ENCODE assay signal across 8 mouse cellular contexts in genomic region chr11:98456945-98457344, GRCm38 (mm10). TPM values are rescaled to one million over a fixed set of nuclear protein-coding genes. Genes with fewer than 3 reads are reported as not detected.
DNase-seq lines count a peak whose midpoint lies in the region; ATAC-seq and TF ChIP-seq lines count a peak whose summit lies in the region.

No protein-coding gene starts in this region.

- peak overlapping the region; percentile 62 for H3K27ac ChIP-seq in heart, embryonic 15.5 days
- no peak overlapping the region for H3K27ac ChIP-seq in ES-E14 (ENCODE audit: insufficient read depth, low read depth, low read length, poor library complexity, severe bottlenecking)
- H3K27ac ChIP-seq in forebrain, embryonic 15.5 days (replicated peaks): 0 out of 2 replicates have a peak overlapping the region, but pooled peaks have one; percentile 11
- peak overlapping the region; percentile 34; the same call in 1 of the 2 replicates for H3K27ac ChIP-seq in liver, embryonic 16.5 days (ENCODE audit: low read length)

- ATAC-seq in heart, embryonic 15.5 days (replicated peaks; ENCODE audit: insufficient number of reproducible peaks, insufficient read depth, low FRiP score, low read depth): no peak
- peak; percentile 38 for ATAC-seq in forebrain, embryonic 15.5 days (replicated peaks)
- ATAC-seq in liver, embryonic 16.5 days (ENCODE audit: low read depth): no peak

- DNase-seq in heart, adult 18-20 months: no peak
- DNase-seq in ES-E14 (ENCODE audit: low read depth, low spot score): no peak
- no peak for DNase-seq in adrenal gland, adult 18-20 months (ENCODE audit: low spot score in 2 of 2)
- DNase-seq in layer of hippocampus, adult 9-11 months: no peak
- no peak for DNase-seq in spleen, postnatal 10 days (ENCODE audit: low spot score in 2 of 2)

- peaks cover 14% of the 10 kb centered on the region for H3K4me1 ChIP-seq in heart, embryonic 15.5 days (replicated peaks)
- peaks cover 3 to 22% of the 10 kb centered on the region in 2 experiments; a peak in 3 of 4 replicates for H3K4me1 ChIP-seq in ES-E14 (ENCODE audit: control insufficient read depth in 2 of 2, insufficient read depth in 2 of 2, low read length in 2 of 2, poor library complexity in 1 of 2)
- H3K4me1 ChIP-seq in forebrain, embryonic 15.5 days: peaks cover 14% of the 10 kb centered on the region
- peaks cover 9% of the 10 kb centered on the region for H3K4me1 ChIP-seq in liver, embryonic 16.5 days (ENCODE audit: control insufficient read depth, low read depth, low read length)

- peak overlapping the region; percentile 71 for H3K4me3 ChIP-seq in heart, embryonic 15.5 days
- H3K4me3 ChIP-seq in ES-E14 (ENCODE audit: insufficient read depth in 1 of 2, low read depth in 1 of 2, low read length in 2 of 2, poor library complexity in 1 of 2, severe bottlenecking in 1 of 2): peak overlapping the region; percentile 62 to 77
- peak overlapping the region; percentile 53 for H3K4me3 ChIP-seq in forebrain, embryonic 15.5 days
- H3K4me3 ChIP-seq in liver, embryonic 16.5 days (ENCODE audit: low read depth, low read length): peak overlapping the region; percentile 64

- H3K4me2 ChIP-seq in heart, embryonic 15.5 days: peak overlapping the region; percentile 98
- peak overlapping the region; percentile 69 for H3K4me2 ChIP-seq in forebrain, embryonic 15.5 days (replicated peaks)
- peak overlapping the region; percentile 79 for H3K4me2 ChIP-seq in liver, embryonic 16.5 days (ENCODE audit: low read depth, low read length)

- no peaks in the 10 kb centered on the region for H3K36me3 ChIP-seq in heart, embryonic 15.5 days
- H3K36me3 ChIP-seq in ES-E14 (ENCODE audit: control insufficient read depth, insufficient read depth, low read length, poor library complexity, severe bottlenecking): peaks cover 38% of the 10 kb centered on the region
- H3K36me3 ChIP-seq in forebrain, embryonic 15.5 days: no peaks in the 10 kb centered on the region
- peaks cover 11% of the 10 kb centered on the region for H3K36me3 ChIP-seq in liver, embryonic 16.5 days (ENCODE audit: control insufficient read depth, insufficient read depth)

- 22% methylated on average over 9 of the region's 9 CpGs for WGBS in heart, embryonic 15.5 days
- WGBS in forebrain, embryonic 15.5 days: 27% methylated on average over 9 of the region's 9 CpGs
- WGBS in liver, embryonic 16.5 days (ENCODE audit: insufficient replicate concordance): 28% methylated on average over 9 of the region's 9 CpGs

- peaks cover 35% of the 10 kb centered on the region for H3K27me3 ChIP-seq in heart, embryonic 15.5 days
- peaks cover 32% of the 10 kb centered on the region for H3K27me3 ChIP-seq in forebrain, embryonic 15.5 days
- peaks cover 33% of the 10 kb centered on the region for H3K27me3 ChIP-seq in liver, embryonic 16.5 days (ENCODE audit: control insufficient read depth, insufficient read depth, low read depth, low read length)

- no peaks in the 10 kb centered on the region for H3K9me3 ChIP-seq in heart, embryonic 15.5 days (replicated peaks)
- H3K9me3 ChIP-seq in ES-E14 (ENCODE audit: control insufficient read depth, insufficient read depth, low read depth, low read length): no peaks in the 10 kb centered on the region
- H3K9me3 ChIP-seq in forebrain, embryonic 15.5 days: no peaks in the 10 kb centered on the region
- H3K9me3 ChIP-seq in liver, embryonic 16.5 days (replicated peaks; ENCODE audit: control insufficient read depth, low read length): no peaks in the 10 kb centered on the region

- in situ Hi-C loops in ES-E14 (cut with MboI; ENCODE audit: low sequenced_read_pairs in 2 of 2, unreplicated experiment in 2 of 2): no loop called here

- peak overlapping the region; percentile 72 for H3K9ac ChIP-seq in heart, embryonic 15.5 days
- H3K9ac ChIP-seq in ES-E14 (ENCODE audit: insufficient read depth, low read depth, low read length, poor library complexity, severe bottlenecking): peak overlapping the region; percentile 72
- H3K9ac ChIP-seq in forebrain, embryonic 15.5 days (replicated peaks): peak overlapping the region; percentile 47
- H3K9ac ChIP-seq in liver, embryonic 16.5 days (ENCODE audit: low read depth, low read length): no peak overlapping the region

TF ChIP-seq in ES-E14, 5 proteins besides CTCF, POLR2A, EP300 and RAD21:
- TF ChIP-seq ZNF384 (IDR thresholded peaks at IDR 0.05; ENCODE audit: low read depth, low read length) (no peak), ZC3H11A (IDR thresholded peaks at IDR 0.05; ENCODE audit: borderline replicate concordance, low read depth, low read length) (no peak), MAFK (IDR thresholded peaks at IDR 0.05; ENCODE audit: insufficient read depth, low read depth, low read length) (no peak), CHD2 (IDR thresholded peaks at IDR 0.05; ENCODE audit: low read depth, low read length) (no peak), HCFC1 (IDR thresholded peaks at IDR 0.05; ENCODE audit: borderline replicate concordance, insufficient read depth, low read length) (no peak)

RNA-seq across cellular contexts. Expression of gene Grb7, which starts 10.8 kb away (rescaled TPM):
- 1.3 and 5.0 TPM in 2 replicates for polyA plus RNA-seq in heart, embryonic 15.5 days (2015; fragmentation: Nextera tagmentation; extraction: Ambion mirVana)
- total RNA-seq in heart, adult 18-20 months (2021): under 1 TPM; 0.21 to 0.30 TPM
- total RNA-seq in ES-E14 (2012; rRNA removed): 12.1 and 18.9 TPM in 2 replicates
- 0.42 and 0.61 TPM in 2 replicates for polyA plus RNA-seq in forebrain, embryonic 15.5 days (2015; fragmentation: Nextera tagmentation; extraction: Ambion mirVana)
- polyA plus RNA-seq in liver, embryonic 16.5 days (2015; fragmentation: Nextera tagmentation; extraction: Ambion mirVana): 28.5 and 36.0 TPM in 2 replicates
- under 1 TPM; 0.30 to 0.61 TPM for total RNA-seq in adrenal gland, adult 18-20 months (2021)

RNA-seq across cellular contexts. Expression of gene Mien1, which starts 18.2 kb away (rescaled TPM):
- 98.8 and 108 TPM in 2 replicates for polyA plus RNA-seq in heart, embryonic 15.5 days (2015; fragmentation: Nextera tagmentation; extraction: Ambion mirVana)
- 10 to 100 TPM; 63.9 to 65.9 TPM for total RNA-seq in heart, adult 18-20 months (2021)
- 34.6 and 52.5 TPM in 2 replicates for total RNA-seq in ES-E14 (2012; rRNA removed)
- 259 and 263 TPM in 2 replicates for polyA plus RNA-seq in forebrain, embryonic 15.5 days (2015; fragmentation: Nextera tagmentation; extraction: Ambion mirVana)
- 55.9 and 57.9 TPM in 2 replicates for polyA plus RNA-seq in liver, embryonic 16.5 days (2015; fragmentation: Nextera tagmentation; extraction: Ambion mirVana)
- total RNA-seq in adrenal gland, adult 18-20 months (2021): 10 to 100 TPM; 89.5 to 94.5 TPM

RNA-seq across cellular contexts. Expression of gene Erbb2, which starts 44.7 kb away (rescaled TPM):
- 36.1 and 44.2 TPM in 2 replicates for polyA plus RNA-seq in heart, embryonic 15.5 days (2015; fragmentation: Nextera tagmentation; extraction: Ambion mirVana)
- 1 to 10 TPM; 5.6 to 5.9 TPM for total RNA-seq in heart, adult 18-20 months (2021)
- 13.2 and 24.4 TPM in 2 replicates for total RNA-seq in ES-E14 (2012; rRNA removed)
- polyA plus RNA-seq in forebrain, embryonic 15.5 days (2015; fragmentation: Nextera tagmentation; extraction: Ambion mirVana): 6.1 and 6.2 TPM in 2 replicates
- polyA plus RNA-seq in liver, embryonic 16.5 days (2015; fragmentation: Nextera tagmentation; extraction: Ambion mirVana): 1.8 and 2.1 TPM in 2 replicates
- 1 to 10 TPM; 2.5 to 3.4 TPM for total RNA-seq in adrenal gland, adult 18-20 months (2021)

RNA-seq across cellular contexts. Expression of gene Pgap3, which starts 56.7 kb away (rescaled TPM):
- polyA plus RNA-seq in heart, embryonic 15.5 days (2015; fragmentation: Nextera tagmentation; extraction: Ambion mirVana): 17.0 and 19.3 TPM in 2 replicates
- total RNA-seq in heart, adult 18-20 months (2021): 1 to 10 TPM; 8.1 to 9.1 TPM
- 7.4 and 10.2 TPM in 2 replicates for total RNA-seq in ES-E14 (2012; rRNA removed)
- polyA plus RNA-seq in forebrain, embryonic 15.5 days (2015; fragmentation: Nextera tagmentation; extraction: Ambion mirVana): 6.5 and 7.7 TPM in 2 replicates
- 3.3 and 3.4 TPM in 2 replicates for polyA plus RNA-seq in liver, embryonic 16.5 days (2015; fragmentation: Nextera tagmentation; extraction: Ambion mirVana)
- 1 to 10 TPM; 5.3 to 6.2 TPM for total RNA-seq in adrenal gland, adult 18-20 months (2021)
